Mouse (Mus musculus): ENCODE data around the gene Olfr574. TPM values are rescaled to one million over a fixed set of nuclear protein-coding genes. Genes with fewer than 3 reads are reported as not detected.

Olfr574 gene
- polyA plus RNA-seq, 1 experiment from 2014 or later = not detected

- Histone ChIP-seq H3K27ac (no peak overlapping the region), H3K4me3 (no peak overlapping the region), H3K9me3 (no peaks in the 10 kb centered on the region), H3K36me3 (replicated peaks) (no peaks in the 10 kb centered on the region), H3K27me3 (ENCODE audit: poor library complexity, severe bottlenecking) (no peaks in the 10 kb centered on the region), H3K4me1 (no peaks in the 10 kb centered on the region)
- DNase-seq (ENCODE audit: extremely low spot score, low spot score) = no peak
- 55% methylated on average over 1 of the region's 1 CpGs for WGBS
Observed at GRCm38 (mm10) chr7:102974399-102974798, 26.1 kb downstream of the Olfr574 start.

DNA sequence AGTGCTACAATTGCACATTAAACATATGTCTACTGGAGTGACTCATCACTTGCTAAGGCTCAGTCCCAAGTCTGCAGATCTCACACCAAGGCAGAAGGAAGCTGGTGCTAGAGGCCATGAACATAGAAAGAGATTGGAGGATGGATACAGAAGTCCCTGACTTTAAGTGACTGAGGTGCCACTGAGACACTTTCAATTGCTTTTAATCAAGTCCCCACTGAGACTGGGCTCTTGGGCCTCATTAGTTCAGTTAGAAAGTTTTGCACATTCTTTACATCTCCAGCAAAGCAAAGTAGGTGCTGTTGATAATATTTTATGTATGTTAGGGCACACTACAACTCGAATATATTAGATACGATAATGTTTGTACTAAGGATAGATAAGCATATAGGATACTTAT is 27.6 kb downstream of the Olfr574 start, which contains the start of gene Olfr577:
Gene Olfr577 (minus strand): TSS at position 101 of the 400 bp plus-strand sequence.
- H3K9me3 ChIP-seq = no peaks in the 10 kb centered on the region
- H3K27me3 ChIP-seq (ENCODE audit: poor library complexity, severe bottlenecking) = no peaks in the 10 kb centered on the region
- H3K4me3 ChIP-seq = no peak within 1 kb of the TSS
- H3K27ac ChIP-seq = no peak within 1 kb of the TSS
- no peaks in the 10 kb centered on the region for H3K36me3 ChIP-seq (replicated peaks)
- H3K4me1 ChIP-seq = no peaks in the 10 kb centered on the region
- DNase-seq (ENCODE audit: extremely low spot score, low spot score) = no peak
- 87% methylated on average over 2 of the region's 2 CpGs for WGBS

DNA sequence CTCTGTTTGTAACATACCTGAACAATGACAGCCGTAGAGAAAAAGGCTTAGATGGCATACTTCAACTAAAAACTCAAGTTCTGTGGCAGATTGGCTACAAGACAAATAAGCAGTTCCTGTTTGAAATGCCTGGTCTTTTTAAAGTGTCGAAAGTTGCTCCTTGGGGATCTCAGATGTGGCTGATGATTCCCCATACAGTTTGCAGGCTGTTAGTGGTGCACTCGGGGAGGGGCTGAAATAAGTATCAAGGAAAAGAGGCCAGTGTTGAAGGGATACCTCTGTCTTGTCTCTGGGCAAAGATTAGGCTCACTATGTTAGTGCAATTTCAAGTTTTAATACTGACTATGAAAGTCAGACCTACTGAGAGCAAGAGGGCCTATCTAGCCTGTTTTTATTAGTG is 41.0 kb downstream of the Olfr574 start, which contains the start of gene Olfr578:
Gene Olfr578 (minus strand): TSS at position 101 of the 400 bp plus-strand sequence.
- H3K27me3 ChIP-seq (ENCODE audit: poor library complexity, severe bottlenecking) = no peaks in the 10 kb centered on the region
- no peak for DNase-seq (ENCODE audit: extremely low spot score, low spot score)
- H3K9me3 ChIP-seq = no peaks in the 10 kb centered on the region
- H3K4me3 ChIP-seq = no peak within 1 kb of the TSS
- H3K4me1 ChIP-seq = no peaks in the 10 kb centered on the region
- no peaks in the 10 kb centered on the region for H3K36me3 ChIP-seq (replicated peaks)
- H3K27ac ChIP-seq = no peak within 1 kb of the TSS
- WGBS = 82% methylated on average over 3 of the region's 3 CpGs

Other genes starting within 250 kb of the Olfr574 start
- not detected in 2 replicates for gene Olfr558, start 246.3 kb upstream of the Olfr574 start, polyA plus RNA-seq (2016; fragmentation: Nextera tagmentation; extraction: Ambion mirVana)
- gene Olfr33, start 229.4 kb upstream of the Olfr574 start, polyA plus RNA-seq (2016; fragmentation: Nextera tagmentation; extraction: Ambion mirVana) = not detected in 2 replicates
- not detected in 2 replicates for gene Olfr559, start 221.0 kb upstream of the Olfr574 start, polyA plus RNA-seq (2016; fragmentation: Nextera tagmentation; extraction: Ambion mirVana)
- not detected in 2 replicates for gene Olfr560, start 189.1 kb upstream of the Olfr574 start, polyA plus RNA-seq (2016; fragmentation: Nextera tagmentation; extraction: Ambion mirVana)
- not detected in 2 replicates for gene Olfr78, start 189.0 kb upstream of the Olfr574 start, polyA plus RNA-seq (2016; fragmentation: Nextera tagmentation; extraction: Ambion mirVana)
- not detected in 2 replicates for gene Olfr561, start 177.2 kb upstream of the Olfr574 start, polyA plus RNA-seq (2016; fragmentation: Nextera tagmentation; extraction: Ambion mirVana)
- gene Olfr564, start 145.0 kb upstream of the Olfr574 start, polyA plus RNA-seq (2016; fragmentation: Nextera tagmentation; extraction: Ambion mirVana) = not detected in 2 replicates
- gene Olfr566, start 89.7 kb upstream of the Olfr574 start, polyA plus RNA-seq (2016; fragmentation: Nextera tagmentation; extraction: Ambion mirVana) = not detected in 2 replicates
- not detected in 2 replicates for gene Olfr568, start 71.3 kb upstream of the Olfr574 start, polyA plus RNA-seq (2016; fragmentation: Nextera tagmentation; extraction: Ambion mirVana)
- gene Olfr569, start 57.6 kb upstream of the Olfr574 start, polyA plus RNA-seq (2016; fragmentation: Nextera tagmentation; extraction: Ambion mirVana) = not detected in 2 replicates
- not detected in 2 replicates for gene Olfr570, start 53.9 kb upstream of the Olfr574 start, polyA plus RNA-seq (2016; fragmentation: Nextera tagmentation; extraction: Ambion mirVana)
- gene Olfr571, start 30.9 kb upstream of the Olfr574 start, polyA plus RNA-seq (2016; fragmentation: Nextera tagmentation; extraction: Ambion mirVana) = not detected in 2 replicates
- gene Olfr572, start 24.1 kb upstream of the Olfr574 start, polyA plus RNA-seq (2016; fragmentation: Nextera tagmentation; extraction: Ambion mirVana) = not detected in 2 replicates
- gene Olfr573-ps1, start 5.9 kb upstream of the Olfr574 start, polyA plus RNA-seq (2016; fragmentation: Nextera tagmentation; extraction: Ambion mirVana) = not detected in 2 replicates
- gene Olfr575, start 10.3 kb downstream of the Olfr574 start, polyA plus RNA-seq (2016; fragmentation: Nextera tagmentation; extraction: Ambion mirVana) = not detected in 2 replicates
- not detected in 2 replicates for gene Olfr576, start 14.2 kb downstream of the Olfr574 start, polyA plus RNA-seq (2016; fragmentation: Nextera tagmentation; extraction: Ambion mirVana)
- not detected in 2 replicates for gene Olfr577, start 27.5 kb downstream of the Olfr574 start, polyA plus RNA-seq (2016; fragmentation: Nextera tagmentation; extraction: Ambion mirVana)
- gene Olfr578, start 40.9 kb downstream of the Olfr574 start, polyA plus RNA-seq (2016; fragmentation: Nextera tagmentation; extraction: Ambion mirVana) = not detected in 2 replicates
- not detected in 2 replicates for gene Olfr582, start 89.6 kb downstream of the Olfr574 start, polyA plus RNA-seq (2016; fragmentation: Nextera tagmentation; extraction: Ambion mirVana)
- gene Olfr583, start 102.8 kb downstream of the Olfr574 start, polyA plus RNA-seq (2016; fragmentation: Nextera tagmentation; extraction: Ambion mirVana) = not detected in 2 replicates
- not detected in 2 replicates for gene Olfr584, start 133.4 kb downstream of the Olfr574 start, polyA plus RNA-seq (2016; fragmentation: Nextera tagmentation; extraction: Ambion mirVana)
- gene Olfr585, start 149.3 kb downstream of the Olfr574 start, polyA plus RNA-seq (2016; fragmentation: Nextera tagmentation; extraction: Ambion mirVana) = not detected in 2 replicates
- gene Olfr586, start 177.2 kb downstream of the Olfr574 start, polyA plus RNA-seq (2016; fragmentation: Nextera tagmentation; extraction: Ambion mirVana) = not detected in 2 replicates
- gene Olfr588-ps1, start 192.4 kb downstream of the Olfr574 start, polyA plus RNA-seq (2016; fragmentation: Nextera tagmentation; extraction: Ambion mirVana) = not detected in 2 replicates
- not detected in 2 replicates for gene Olfr589, start 207.9 kb downstream of the Olfr574 start, polyA plus RNA-seq (2016; fragmentation: Nextera tagmentation; extraction: Ambion mirVana)
- gene Olfr591, start 229.9 kb downstream of the Olfr574 start, polyA plus RNA-seq (2016; fragmentation: Nextera tagmentation; extraction: Ambion mirVana) = not detected in 2 replicates
- gene Olfr592, start 236.3 kb downstream of the Olfr574 start, polyA plus RNA-seq (2016; fragmentation: Nextera tagmentation; extraction: Ambion mirVana) = not detected in 2 replicates

Measured in forebrain, embryonic 10.5 days (tissue).